Mouse (Mus musculus) forebrain, postnatal 0 days (tissue): ENCODE measurements around the gene Kcnk10. TPM values are rescaled to one million over a fixed set of nuclear protein-coding genes. Genes with fewer than 3 reads are reported as not detected.
A peak's percentile ranks its signal among the peaks of the same experiment; 100 is the strongest.

ENCODE experiments used
- ATAC-seq: fragments of 200-750 bp; cut with Nextera tagmentation; 2 replicates; pipeline ENCODE4 v1.8.0; 2017; ENCODE audit warnings: mild to moderate bottlenecking, moderate library complexity
- DNase-seq: peaks from one replicate; pipeline ENCODE4 v3.0.0-alpha.2; 2015
- H3K27ac ChIP-seq: fragments of 300-500 bp; sonication (generic); 2 replicates; pipeline ENCODE4 v1.5.1; 2014; ENCODE audit warnings: low read depth, mild to moderate bottlenecking, antibody characterized with exemption, low read length, moderate library complexity, mixed read lengths
- H3K27me3 ChIP-seq: fragments of 300-500 bp; sonication (generic); 2 replicates; pipeline ENCODE4 v1.6.1; 2014; ENCODE audit warnings: mild to moderate bottlenecking, low read length, mixed read lengths; ENCODE audit not compliant: insufficient read depth
- H3K36me3 ChIP-seq: fragments of 300-500 bp; sonication (generic); 2 replicates; pipeline ENCODE4 v1.6.1; 2014; ENCODE audit warnings: mild to moderate bottlenecking, moderate library complexity; ENCODE audit not compliant: insufficient read depth
- H3K4me1 ChIP-seq: fragments of 300-500 bp; sonication (generic); 2 replicates; pipeline ENCODE4 v1.6.1; 2014; ENCODE audit warnings: antibody characterized with exemption; ENCODE audit not compliant: insufficient read depth
- H3K4me2 ChIP-seq: fragments of 300-500 bp; sonication (generic); 2 replicates; pipeline ENCODE4 v1.6.1; 2014; ENCODE audit warnings: low read depth, mild to moderate bottlenecking, moderate library complexity
- H3K4me3 ChIP-seq: fragments of 300-500 bp; sonication (generic); 2 replicates; pipeline ENCODE4 v1.5.1; 2014; ENCODE audit warnings: low read depth, low read length, mixed read lengths
- H3K9ac ChIP-seq: fragments of 300-500 bp; sonication (generic); 2 replicates; pipeline ENCODE4 v1.6.1; 2014; ENCODE audit warnings: mild to moderate bottlenecking
- H3K9me3 ChIP-seq: fragments of 300-500 bp; sonication (generic); 2 replicates; pipeline ENCODE4 v1.6.1; 2016; ENCODE audit warnings: low read length
- CTCF ChIP-seq: sonication (generic); IDR thresholded peaks from 2 replicates; pipeline ENCODE4 v1.5.1; 2016; ENCODE audit warnings: antibody characterized with exemption, control low read depth, low read depth
- WGBS: fragments of 180-500 bp; shearing (Covaris S2); extraction: QIAGEN DNeasy Blood & Tissue Kit; methylation state at CpG from one replicate; pipeline ENCODE4 v1.1.7; 2014; 5-methylcytosine and 5-hydroxymethylcytosine counted together
- polyA plus RNA-seq: library from polyadenylated mRNA; unstranded; fragments of >200 nt; fragmentation: Nextera tagmentation; extraction: Ambion mirVana; gene quantifications from 2 replicates; pipeline ENCODE4 v1.2.1, GENCODE M21; 2015
- total RNA-seq: library from RNA; depleted of rRNA; stranded (reverse); fragments of >200 nt; gene quantifications from 2 replicates; pipeline ENCODE4 v1.2.3, GENCODE M21; 2014

Gene Kcnk10
- total and polyA plus RNA-seq, 2 experiments from 2014 or later: 40.9 to 59.7 TPM

- ATAC-seq (no peak), DNase-seq (no peak)
- WGBS: 77% methylated on average over 7 of the region's 7 CpGs
- Histone ChIP-seq H3K36me3 (peaks cover 7% of the 10 kb centered on the region; the same call in 1 of the 2 replicates), H3K4me3 (no peak overlapping the region), H3K9me3 (no peaks in the 10 kb centered on the region), H3K4me2 (no peak overlapping the region), H3K9ac (no peak overlapping the region), H3K4me1 (no peaks in the 10 kb centered on the region), H3K27ac (no peak overlapping the region), H3K27me3 (no peaks in the 10 kb centered on the region)
- no peak for TF ChIP-seq CTCF
These were observed 58.1 kb downstream of the Kcnk10 start for GRCm38 (mm10) chr12:98519866-98520567.

GRCm38 (mm10) chr12:98505601-98506000 is 72.5 kb downstream of the Kcnk10 start:
- DNase-seq (peak; percentile 15), ATAC-seq (peak; percentile 64; the same call in 1 of the 2 replicates)

GRCm38 (mm10) chr12:98501528-98502280 is 76.4 kb downstream of the Kcnk10 start:
- DNase-seq: no peak
- WGBS: 78% methylated on average over 11 of the region's 11 CpGs
- Histone ChIP-seq H3K4me2 (no peak overlapping the region), H3K4me3 (no peak overlapping the region), H3K27ac (0 out of 2 replicates have a peak overlapping the region, but pooled peaks have one; percentile 2), H3K36me3 (peaks cover 14% of the 10 kb centered on the region), H3K27me3 (no peaks in the 10 kb centered on the region), H3K9me3 (no peaks in the 10 kb centered on the region), H3K4me1 (no peaks in the 10 kb centered on the region), H3K9ac (no peak overlapping the region)
- no peak for TF ChIP-seq CTCF
- no peak for ATAC-seq

More at GRCm38 (mm10) chr12:98505601-98506000, 72.5 kb downstream of the Kcnk10 start:
- TF ChIP-seq CTCF: no peak
- 29% methylated on average over 4 of the region's 4 CpGs for WGBS
- H3K4me3 ChIP-seq: no peak overlapping the region
- no peak overlapping the region for H3K27ac ChIP-seq
- H3K4me2 ChIP-seq: no peak overlapping the region
- H3K36me3 ChIP-seq: peaks cover 17% of the 10 kb centered on the region
- H3K9ac ChIP-seq: no peak overlapping the region
- no peaks in the 10 kb centered on the region for H3K9me3 ChIP-seq
- no peaks in the 10 kb centered on the region for H3K27me3 ChIP-seq
- H3K4me1 ChIP-seq: no peaks in the 10 kb centered on the region

- Histone ChIP-seq H3K27me3 (no peaks in the 10 kb centered on the region), H3K4me1 (no peaks in the 10 kb centered on the region), H3K9me3 (no peaks in the 10 kb centered on the region), H3K27ac (no peak overlapping the region), H3K36me3 (peaks cover 17% of the 10 kb centered on the region), H3K4me3 (no peak overlapping the region), H3K9ac (no peak overlapping the region), H3K4me2 (no peak overlapping the region)
- TF ChIP-seq CTCF: no peak
- no peak for DNase-seq
- 94% methylated on average over 4 of the region's 4 CpGs for WGBS
- ATAC-seq: no peak
These were observed 77.1 kb downstream of the Kcnk10 start for GRCm38 (mm10) chr12:98501045-98501444.

- 27% methylated on average over 2 of the region's 2 CpGs for WGBS
- Histone ChIP-seq H3K4me2 (no peak overlapping the region), H3K36me3 (no peaks in the 10 kb centered on the region), H3K9me3 (no peaks in the 10 kb centered on the region), H3K27ac (peak overlapping the region; percentile 54; the same call in 1 of the 2 replicates), H3K9ac (no peak overlapping the region), H3K4me3 (no peak overlapping the region), H3K4me1 (peaks cover 14% of the 10 kb centered on the region; the same call in 1 of the 2 replicates), H3K27me3 (no peaks in the 10 kb centered on the region)
- DNase-seq (peak; percentile 44), ATAC-seq (peak; percentile 51)
- no peak for TF ChIP-seq CTCF
These were observed 96.7 kb downstream of the Kcnk10 start for GRCm38 (mm10) chr12:98481460-98481859.

GRCm38 (mm10) chr12:98481048-98481447 is 97.1 kb downstream of the Kcnk10 start:
- H3K27me3 ChIP-seq: no peaks in the 10 kb centered on the region
- 19% methylated on average over 5 of the region's 5 CpGs for WGBS
- no peak overlapping the region for H3K4me2 ChIP-seq
- ATAC-seq (peak; percentile 47; the same call in 1 of the 2 replicates), DNase-seq (peak; percentile 21)
- H3K27ac ChIP-seq: peak overlapping the region; percentile 54
- no peak overlapping the region for H3K4me3 ChIP-seq
- no peaks in the 10 kb centered on the region for H3K36me3 ChIP-seq
- H3K9ac ChIP-seq: no peak overlapping the region
- peaks cover 14% of the 10 kb centered on the region; the same call in 1 of the 2 replicates for H3K4me1 ChIP-seq
- TF ChIP-seq CTCF: no peak
- no peaks in the 10 kb centered on the region for H3K9me3 ChIP-seq
